Mouse (Mus musculus) liver, embryonic 12.5 days (tissue): ENCODE data around the gene Tcte1. TPM values are rescaled to one million over a fixed set of nuclear protein-coding genes. Genes with fewer than 3 reads are reported as not detected.

Experiments
- ATAC-seq: fragments of 200-750 bp; cut with Nextera tagmentation; 2 replicates; pipeline ENCODE4 v1.8.0; 2017; ENCODE audit warnings: moderate number of reproducible peaks, mild to moderate bottlenecking, moderate library complexity
- H3K27ac ChIP-seq: fragments of 300-500 bp; sonication (generic); 2 replicates; pipeline ENCODE4 v1.5.1; 2016; ENCODE audit warnings: mild to moderate bottlenecking
- H3K27me3 ChIP-seq: fragments of 300-500 bp; sonication (generic); replicated peaks from 2 replicates; pipeline ENCODE4 v1.6.1; 2016; ENCODE audit warnings: mild to moderate bottlenecking, moderate library complexity
- H3K36me3 ChIP-seq: fragments of 300-500 bp; sonication (generic); 2 replicates; pipeline ENCODE4 v1.6.1; 2016; ENCODE audit warnings: mild to moderate bottlenecking, moderate library complexity
- H3K4me1 ChIP-seq: fragments of 300-500 bp; sonication (generic); 2 replicates; pipeline ENCODE4 v1.6.1; 2016
- H3K4me2 ChIP-seq: fragments of 300-500 bp; sonication (generic); 2 replicates; pipeline ENCODE4 v1.6.1; 2016; ENCODE audit warnings: mild to moderate bottlenecking, moderate library complexity
- H3K4me3 ChIP-seq: fragments of 300-500 bp; sonication (generic); 2 replicates; pipeline ENCODE4 v1.5.1; 2016; ENCODE audit warnings: mild to moderate bottlenecking, moderate library complexity
- H3K9ac ChIP-seq: fragments of 300-500 bp; sonication (generic); 2 replicates; pipeline ENCODE4 v1.6.1; 2016; ENCODE audit warnings: mild to moderate bottlenecking, moderate library complexity
- H3K9me3 ChIP-seq: fragments of 300-500 bp; sonication (generic); replicated peaks from 2 replicates; pipeline ENCODE4 v1.6.1; 2016; ENCODE audit warnings: mild to moderate bottlenecking, moderate library complexity
- WGBS: fragments of 180-500 bp; shearing (Covaris S2); methylation state at CpG from one replicate; pipeline ENCODE4 v1.1.7; 2016; ENCODE audit not compliant: insufficient replicate concordance; 5-methylcytosine and 5-hydroxymethylcytosine counted together
- polyA plus RNA-seq: library from polyadenylated mRNA; unstranded; fragments of >200 nt; fragmentation: Nextera tagmentation; extraction: Ambion mirVana; gene quantifications from 2 replicates; pipeline ENCODE4 v1.2.1, GENCODE M21; 2016

Gene Tcte1
- polyA plus RNA-seq, 1 experiment from 2014 or later = 0.14 TPM

DNA sequence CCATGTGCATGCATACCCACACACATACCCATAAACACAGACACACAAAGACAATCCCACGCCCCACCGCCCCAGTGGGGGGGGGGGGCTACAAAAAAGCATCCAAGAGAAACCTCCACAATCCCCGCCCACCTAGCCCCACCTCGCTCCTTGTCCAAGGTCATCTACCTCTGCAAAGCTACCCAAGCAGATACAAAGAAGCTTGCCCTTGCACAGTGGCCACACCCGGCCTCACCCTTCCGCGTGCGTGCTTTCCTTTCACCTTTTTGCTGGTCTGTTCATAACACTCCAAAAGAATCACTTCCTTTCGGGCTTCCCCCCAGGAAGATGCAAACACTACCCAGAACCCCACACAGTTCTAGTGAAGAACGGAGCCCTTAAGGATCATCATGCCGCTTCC is 27.8 kb upstream of the Tcte1 start:
- H3K4me3 ChIP-seq = no peak overlapping the region
- H3K27ac ChIP-seq = no peak overlapping the region
- no peaks in the 10 kb centered on the region for H3K36me3 ChIP-seq
- H3K4me1 ChIP-seq = no peaks in the 10 kb centered on the region
- peaks cover 21% of the 10 kb centered on the region for H3K27me3 ChIP-seq
- no peak overlapping the region for H3K9ac ChIP-seq
- H3K9me3 ChIP-seq = no peaks in the 10 kb centered on the region
- no peak overlapping the region for H3K4me2 ChIP-seq
- no peak for ATAC-seq
- WGBS = 64% methylated on average over 11 of the region's 11 CpGs

DNA sequence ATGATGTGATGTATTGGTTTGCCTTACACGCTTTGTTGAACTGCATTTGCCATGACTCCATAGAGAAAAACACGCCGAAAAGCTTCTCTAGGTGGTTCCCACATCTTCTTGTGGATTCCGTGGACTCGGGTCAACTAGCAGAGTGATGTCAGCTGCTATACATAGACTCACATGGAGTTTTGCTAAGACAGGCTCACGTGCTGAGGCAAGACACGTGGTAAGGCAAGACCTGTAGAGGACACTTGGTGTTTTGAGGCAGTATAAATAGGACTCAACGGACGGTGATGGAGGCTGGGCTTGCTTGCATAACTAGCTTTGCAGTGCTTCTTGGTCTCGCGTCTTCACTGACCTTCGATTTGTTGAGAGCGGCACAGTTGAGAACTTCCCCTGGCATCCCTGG is 24.8 kb upstream of the Tcte1 start:
- Histone ChIP-seq H3K9me3 (no peaks in the 10 kb centered on the region), H3K36me3 (no peaks in the 10 kb centered on the region), H3K27ac (no peak overlapping the region), H3K4me1 (peaks cover under 1% of the 10 kb centered on the region; the same call in 1 of the 2 replicates), H3K4me3 (no peak overlapping the region), H3K27me3 (peaks cover 8% of the 10 kb centered on the region), H3K4me2 (no peak overlapping the region), H3K9ac (no peak overlapping the region)
- WGBS = 70% methylated on average over 13 of the region's 13 CpGs
- no peak for ATAC-seq

DNA sequence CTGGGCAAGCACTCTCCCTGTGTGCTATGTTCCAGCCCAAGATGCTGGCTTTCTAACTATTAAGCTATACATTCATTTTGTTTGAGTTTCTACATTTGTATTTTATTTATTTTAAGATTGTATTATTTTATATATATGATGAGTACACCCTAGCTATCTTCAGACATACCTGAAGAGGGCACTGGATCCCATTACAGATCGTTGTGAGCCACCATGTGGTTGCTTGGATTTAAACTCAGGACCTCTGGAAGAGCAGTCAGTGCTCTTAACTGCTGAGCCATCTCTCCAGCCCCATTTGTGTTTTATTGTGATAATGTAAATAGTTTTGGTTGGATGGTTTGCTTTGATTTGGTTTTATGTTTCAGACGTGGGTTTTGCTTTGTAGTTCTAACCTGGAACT is 23.7 kb upstream of the Tcte1 start:
- Histone ChIP-seq H3K4me3 (no peak overlapping the region), H3K9me3 (no peaks in the 10 kb centered on the region), H3K27ac (no peak overlapping the region), H3K36me3 (no peaks in the 10 kb centered on the region), H3K27me3 (peaks cover under 1% of the 10 kb centered on the region), H3K4me2 (no peak overlapping the region), H3K4me1 (peaks cover 11% of the 10 kb centered on the region; the same call in 1 of the 2 replicates), H3K9ac (no peak overlapping the region)
- WGBS = 33% methylated on average over 2 of the region's 2 CpGs
- ATAC-seq = no peak

DNA sequence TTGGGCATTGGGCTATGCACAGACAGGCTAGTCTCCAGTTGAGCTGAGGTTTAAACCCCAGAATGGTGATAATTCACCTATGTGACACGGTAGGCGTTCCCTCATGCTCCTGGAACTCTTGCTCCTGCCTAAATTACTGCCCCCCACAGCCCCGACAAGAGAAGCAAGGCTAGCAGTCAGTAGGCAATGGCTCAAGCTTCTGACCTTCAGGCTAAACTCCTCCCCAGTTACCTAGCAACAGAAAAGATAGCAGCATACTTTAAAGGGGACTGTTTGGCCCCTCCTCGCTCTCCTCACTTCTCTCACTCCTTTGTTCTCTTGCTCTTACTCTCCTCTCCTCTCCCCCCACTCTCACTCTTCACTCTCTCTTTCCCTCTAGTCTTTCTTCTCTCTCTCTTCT is 22.3 kb upstream of the Tcte1 start:
- H3K9me3 ChIP-seq = no peaks in the 10 kb centered on the region
- H3K36me3 ChIP-seq = no peaks in the 10 kb centered on the region
- 58% methylated on average over 4 of the region's 4 CpGs for WGBS
- no peak overlapping the region for H3K4me3 ChIP-seq
- no peak for ATAC-seq
- H3K27ac ChIP-seq = no peak overlapping the region
- H3K4me2 ChIP-seq = no peak overlapping the region
- peaks cover 12% of the 10 kb centered on the region; the same call in 1 of the 2 replicates for H3K4me1 ChIP-seq
- H3K27me3 ChIP-seq = no peaks in the 10 kb centered on the region; the same call in 1 of the 2 replicates
- no peak overlapping the region for H3K9ac ChIP-seq

DNA sequence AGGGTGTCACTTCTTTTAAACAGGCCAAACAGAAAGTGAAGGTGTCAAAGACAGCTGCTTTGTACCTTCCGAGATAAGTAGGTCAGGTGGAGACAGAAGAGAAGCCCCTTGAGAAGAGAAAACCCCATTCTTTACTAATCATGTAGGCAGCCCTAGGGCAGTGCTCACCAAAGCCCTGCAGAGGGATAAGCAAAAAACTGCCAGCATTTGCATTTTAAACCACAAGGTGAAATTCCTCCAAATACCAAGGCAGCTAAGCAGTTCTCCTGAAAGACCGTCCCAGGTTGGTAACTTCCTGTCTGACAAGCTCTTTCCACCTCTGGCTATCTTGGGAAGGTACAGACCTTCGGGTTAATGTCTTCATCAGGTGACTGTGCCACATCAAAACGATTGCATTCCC is 20.9 kb upstream of the Tcte1 start:
- ATAC-seq = no peak
- no peak overlapping the region for H3K4me2 ChIP-seq
- H3K36me3 ChIP-seq = no peaks in the 10 kb centered on the region
- no peak overlapping the region for H3K4me3 ChIP-seq
- no peaks in the 10 kb centered on the region for H3K9me3 ChIP-seq
- H3K27me3 ChIP-seq = no peaks in the 10 kb centered on the region; the same call in 1 of the 2 replicates
- peaks cover 22% of the 10 kb centered on the region for H3K4me1 ChIP-seq
- H3K9ac ChIP-seq = no peak overlapping the region
- WGBS = 40% methylated on average over 4 of the region's 4 CpGs
- H3K27ac ChIP-seq = no peak overlapping the region

DNA sequence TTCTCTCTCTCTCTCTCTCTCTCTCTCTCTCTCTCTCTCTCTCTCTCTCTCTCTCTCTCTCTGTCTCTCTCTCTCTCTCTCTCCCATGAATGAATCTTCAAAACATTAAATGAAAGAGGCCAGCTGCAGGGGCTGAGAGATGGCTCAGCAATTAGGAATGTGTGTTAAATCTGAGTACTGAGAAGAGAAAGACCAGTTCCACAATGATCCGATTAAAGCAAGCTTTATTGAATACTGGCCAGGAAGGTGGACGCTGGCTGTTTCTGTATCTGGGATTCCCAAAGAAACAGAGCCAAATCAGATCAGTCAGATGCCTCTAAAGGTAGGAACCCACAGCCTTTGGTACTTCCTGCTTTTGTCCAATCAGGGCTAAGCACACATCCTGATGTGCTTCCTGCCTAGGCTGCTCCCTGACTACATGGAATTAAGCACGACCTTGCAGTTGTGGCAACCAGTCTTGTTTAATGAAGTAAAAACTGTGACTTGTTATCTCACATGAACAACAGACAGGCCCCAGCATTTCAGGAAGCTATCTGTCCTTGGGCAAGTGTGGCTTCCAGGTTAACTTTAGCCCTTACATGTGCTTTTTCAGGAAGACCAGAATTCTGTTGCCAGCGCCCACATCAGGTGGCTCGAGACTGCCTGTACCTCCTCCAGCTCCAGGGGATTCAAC is 19.8 kb upstream of the Tcte1 start:
- H3K27ac ChIP-seq = no peak overlapping the region

DNA sequence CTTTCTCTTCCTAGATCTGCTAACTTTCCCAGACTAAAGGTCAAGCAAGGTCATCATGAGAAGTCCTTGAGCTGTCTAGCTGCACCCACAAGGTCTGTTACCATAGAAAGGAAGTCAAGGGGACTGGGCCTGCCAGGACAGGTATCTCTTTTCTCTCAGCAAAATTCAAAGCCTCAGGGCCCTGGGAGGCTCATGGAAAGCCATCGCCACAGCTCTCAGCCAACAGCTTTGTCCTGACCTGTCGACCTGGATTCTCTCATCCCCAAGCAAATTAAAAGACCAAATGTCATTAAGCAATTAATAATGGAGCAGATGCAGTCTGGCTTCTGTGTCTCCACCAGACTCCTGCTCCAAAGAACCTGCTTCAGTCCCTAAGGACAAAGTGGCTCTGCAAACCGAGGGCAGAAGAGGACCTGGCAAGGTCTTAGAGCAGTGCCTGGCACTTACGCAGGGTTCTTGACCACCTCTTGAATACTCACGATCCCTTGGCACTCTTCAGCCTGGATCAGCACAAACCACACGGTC is 17.2 kb upstream of the Tcte1 start:
- H3K9me3 ChIP-seq = no peaks in the 10 kb centered on the region
- H3K36me3 ChIP-seq = peaks cover 22% of the 10 kb centered on the region
- H3K9ac ChIP-seq = no peak overlapping the region
- H3K4me1 ChIP-seq = peaks cover 27% of the 10 kb centered on the region
- H3K4me2 ChIP-seq = peak overlapping the region; percentile 52
- H3K27me3 ChIP-seq = no peaks in the 10 kb centered on the region; the same call in 1 of the 2 replicates
- ATAC-seq = no peak
- WGBS = 61% methylated on average over 6 of the region's 6 CpGs
- peak overlapping the region; percentile 72; the same call in 1 of the 2 replicates for H3K4me3 ChIP-seq
- no peak overlapping the region for H3K27ac ChIP-seq

More for the DNA sequence above, 19.8 kb upstream of the Tcte1 start:
- 11% methylated on average over 5 of the region's 5 CpGs for WGBS
- Histone ChIP-seq H3K4me1 (peaks cover 27% of the 10 kb centered on the region), H3K9me3 (no peaks in the 10 kb centered on the region), H3K36me3 (peaks cover under 1% of the 10 kb centered on the region), H3K4me3 (no peak overlapping the region), H3K4me2 (no peak overlapping the region), H3K9ac (no peak overlapping the region), H3K27me3 (no peaks in the 10 kb centered on the region; the same call in 1 of the 2 replicates)
- ATAC-seq = no peak

DNA sequence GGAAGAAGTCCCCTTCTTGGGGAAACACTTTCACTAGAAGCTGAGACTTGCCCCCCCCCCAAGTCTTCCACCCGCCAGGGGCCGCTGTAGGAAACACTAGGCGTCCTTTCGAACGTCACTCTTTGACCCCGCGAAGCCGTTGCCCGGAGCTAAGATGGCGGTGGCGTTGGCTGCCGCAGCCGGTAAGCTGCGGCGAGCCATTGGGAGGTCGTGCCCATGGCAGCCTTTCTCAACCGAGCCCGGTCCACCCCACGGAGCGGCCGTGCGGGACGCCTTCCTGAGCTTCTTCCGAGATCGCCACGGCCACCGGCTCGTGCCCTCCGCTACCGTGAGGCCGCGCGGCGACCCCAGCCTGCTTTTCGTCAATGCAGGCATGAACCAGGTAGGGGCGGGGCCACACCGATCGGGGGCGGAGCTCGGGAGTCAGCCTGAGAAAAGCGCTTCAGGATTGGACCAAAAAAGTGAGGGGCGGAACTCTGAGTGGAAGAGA is 16.5 kb upstream of the Tcte1 start, which contains the start of gene Aars2:
Aars2 (plus strand) TSS at position 142 of the 490 bp plus-strand sequence.
- peak; percentile 89 for ATAC-seq
- H3K9ac ChIP-seq = peak within 1 kb of the TSS; percentile 74
- peaks cover 24% of the 10 kb centered on the region for H3K36me3 ChIP-seq
- H3K27ac ChIP-seq = peak within 1 kb of the TSS; percentile 68
- peak within 1 kb of the TSS; percentile 52 for H3K4me2 ChIP-seq
- WGBS = 1% methylated on average over 42 of the region's 42 CpGs
- peaks cover 27% of the 10 kb centered on the region for H3K4me1 ChIP-seq
- H3K27me3 ChIP-seq = no peaks in the 10 kb centered on the region; the same call in 1 of the 2 replicates
- peak within 1 kb of the TSS; percentile 72 for H3K4me3 ChIP-seq
- H3K9me3 ChIP-seq = no peaks in the 10 kb centered on the region

DNA sequence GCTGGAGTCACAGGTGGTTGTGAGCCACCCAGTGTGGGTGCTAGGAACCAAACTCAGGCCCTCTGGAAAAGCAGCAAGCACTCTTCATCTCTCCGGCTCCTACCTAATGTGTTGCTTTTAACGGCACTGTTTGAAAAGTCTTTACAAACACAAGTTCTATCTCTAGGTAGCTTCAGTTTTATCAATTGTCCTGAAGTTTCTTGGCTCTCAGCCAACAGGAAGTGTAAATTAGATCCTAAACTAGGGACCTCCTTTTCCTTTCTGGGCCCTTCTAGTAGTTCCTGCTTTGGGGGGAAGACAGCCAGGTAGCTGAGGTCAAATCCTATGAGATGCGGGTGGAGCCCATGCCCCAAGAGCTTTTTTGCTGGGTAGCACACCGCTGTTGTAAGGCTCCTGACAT is 12.4 kb upstream of the Tcte1 start:
- Histone ChIP-seq H3K27ac (no peak overlapping the region), H3K4me1 (peaks cover 21% of the 10 kb centered on the region), H3K27me3 (no peaks in the 10 kb centered on the region), H3K36me3 (peaks cover 25% of the 10 kb centered on the region), H3K4me2 (no peak overlapping the region), H3K9me3 (no peaks in the 10 kb centered on the region), H3K4me3 (no peak overlapping the region), H3K9ac (no peak overlapping the region)
- WGBS = 83% methylated on average over 4 of the region's 4 CpGs
- ATAC-seq = no peak

DNA sequence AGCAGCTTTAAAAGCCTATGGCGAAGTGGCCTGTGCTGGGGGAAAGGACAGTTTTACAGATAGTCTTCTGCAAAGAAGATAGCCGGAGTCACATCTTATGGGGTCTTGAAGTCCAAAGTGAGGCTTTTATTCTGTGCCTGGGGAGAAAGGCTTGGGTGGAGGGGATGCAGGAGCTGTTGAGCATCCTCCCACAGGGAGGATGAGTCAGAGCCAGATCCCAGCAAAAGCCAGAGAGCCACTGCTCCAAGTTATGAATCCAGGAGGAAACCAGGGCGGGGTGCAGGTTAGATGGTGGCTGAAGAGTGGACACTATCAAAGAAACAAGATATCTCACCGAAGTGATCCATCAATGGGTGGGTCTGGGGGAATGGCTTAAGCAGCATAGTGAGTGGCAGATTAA is 11.5 kb upstream of the Tcte1 start:
- no peak overlapping the region for H3K9ac ChIP-seq
- no peak overlapping the region for H3K4me2 ChIP-seq
- no peaks in the 10 kb centered on the region for H3K27me3 ChIP-seq
- H3K9me3 ChIP-seq = no peaks in the 10 kb centered on the region
- H3K27ac ChIP-seq = no peak overlapping the region
- peaks cover 32% of the 10 kb centered on the region for H3K36me3 ChIP-seq
- ATAC-seq = no peak
- H3K4me3 ChIP-seq = no peak overlapping the region
- peaks cover 17% of the 10 kb centered on the region for H3K4me1 ChIP-seq
- WGBS = 76% methylated on average over 4 of the region's 4 CpGs

DNA sequence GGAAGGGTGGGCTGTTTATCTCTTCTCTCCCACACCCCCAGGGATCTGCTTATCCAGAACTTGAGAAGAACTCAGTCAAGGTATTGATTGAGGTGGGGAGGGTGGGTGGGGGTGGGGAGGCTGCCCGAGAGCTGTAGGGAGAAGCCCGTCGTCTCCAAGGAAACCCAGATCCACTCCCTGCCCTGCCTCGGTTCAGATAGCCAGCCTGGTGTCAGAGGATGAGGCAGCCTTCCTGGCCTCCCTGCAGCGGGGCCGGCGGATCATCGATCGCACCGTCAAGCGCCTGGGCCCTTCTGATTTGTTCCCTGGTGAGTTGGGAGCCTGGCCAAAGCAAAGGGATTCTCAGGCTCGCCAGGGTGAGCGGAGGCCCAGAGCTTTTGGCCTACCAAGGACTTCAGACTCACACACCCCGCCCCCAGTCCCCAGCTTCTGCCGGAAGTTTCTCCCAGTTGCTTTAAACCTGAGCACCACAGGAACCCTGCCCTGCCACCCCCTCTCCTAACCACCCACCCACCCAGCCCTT is 8.0 kb upstream of the Tcte1 start:
- Histone ChIP-seq H3K36me3 (peaks cover 48% of the 10 kb centered on the region), H3K27me3 (no peaks in the 10 kb centered on the region), H3K4me2 (no peak overlapping the region), H3K4me3 (no peak overlapping the region), H3K4me1 (peaks cover 19% of the 10 kb centered on the region), H3K9me3 (no peaks in the 10 kb centered on the region), H3K9ac (no peak overlapping the region), H3K27ac (no peak overlapping the region)
- WGBS = 51% methylated on average over 15 of the region's 15 CpGs
- ATAC-seq = no peak

DNA sequence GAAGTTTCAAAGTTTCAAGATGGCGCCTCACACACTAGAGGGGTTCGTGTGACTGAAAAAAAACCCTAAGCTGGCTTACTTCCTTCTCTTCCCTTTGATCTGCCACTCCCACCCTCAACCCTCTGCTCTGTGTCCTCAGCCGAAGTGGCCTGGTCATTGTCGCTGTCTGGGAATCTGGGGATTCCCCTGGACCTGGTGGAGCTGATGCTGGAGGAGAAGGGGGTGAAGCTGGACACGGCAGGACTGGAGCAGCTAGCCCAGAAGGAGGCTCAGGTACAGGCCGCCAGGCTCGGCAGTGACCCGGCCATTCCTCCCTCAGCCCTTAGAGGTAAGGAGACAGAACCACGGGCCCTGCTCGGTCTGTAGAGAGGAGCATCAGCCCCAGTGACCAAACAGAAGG is 7.4 kb upstream of the Tcte1 start:
- Histone ChIP-seq H3K4me2 (no peak overlapping the region), H3K9me3 (no peaks in the 10 kb centered on the region), H3K4me1 (peaks cover 19% of the 10 kb centered on the region), H3K27ac (no peak overlapping the region), H3K36me3 (peaks cover 48% of the 10 kb centered on the region), H3K9ac (no peak overlapping the region), H3K27me3 (no peaks in the 10 kb centered on the region), H3K4me3 (no peak overlapping the region)
- ATAC-seq = no peak
- 75% methylated on average over 10 of the region's 10 CpGs for WGBS
